Mouse (Mus musculus) layer of hippocampus, adult 9-11 months (tissue): Measurements from ENCODE around the gene Gm3383.
"Not testable (repeated sequence)": the region's sequence is repeated elsewhere in the genome, so short reads cannot be mapped to it uniquely, and the experiment has no call there.

Experiments
- DNase-seq: peaks from one replicate; pipeline ENCODE4 v3.0.0; 2022

Gene Gm3383

GRCm38 (mm10) chr14:5807882-5808281, at the start of gene Gm3383:
Gm3383 (minus strand) TSS chr14:5807982.
- DNase-seq = not testable (repeated sequence)

GRCm38 (mm10) chr14:5855911-5856310, 48.1 kb upstream of the Gm3383 start:
- DNase-seq = not testable (repeated sequence)

GRCm38 (mm10) chr14:5830229-5830628, 22.4 kb upstream of the Gm3383 start, which contains the start of gene Gm3424:
Gm3424 (minus strand) TSS chr14:5830329.
- DNase-seq = not testable (repeated sequence)

- not testable (repeated sequence) for DNase-seq
Measured at GRCm38 (mm10) chr14:5812699-5813356, 5.0 kb upstream of the Gm3383 start.

GRCm38 (mm10) chr14:5741477-5741876, 66.3 kb downstream of the Gm3383 start, which contains the start of gene Gm3373:
Gm3373 (minus strand) TSS chr14:5741577.
- DNase-seq = not testable (repeated sequence)

- not testable (repeated sequence) for DNase-seq
Measured at GRCm38 (mm10) chr14:5687357-5687756, 120.4 kb downstream of the Gm3383 start, which contains the start of gene Gm9603. Gm9603 (minus strand) TSS chr14:5687457.

GRCm38 (mm10) chr14:5632928-5633327, 174.9 kb downstream of the Gm3383 start, which contains the start of gene Gm8265:
Gm8265 (minus strand) TSS chr14:5633028.
- not testable (repeated sequence) for DNase-seq
